Mouse (Mus musculus): ENCODE measurements around the gene Smlr1.

Gene Smlr1

DNA sequence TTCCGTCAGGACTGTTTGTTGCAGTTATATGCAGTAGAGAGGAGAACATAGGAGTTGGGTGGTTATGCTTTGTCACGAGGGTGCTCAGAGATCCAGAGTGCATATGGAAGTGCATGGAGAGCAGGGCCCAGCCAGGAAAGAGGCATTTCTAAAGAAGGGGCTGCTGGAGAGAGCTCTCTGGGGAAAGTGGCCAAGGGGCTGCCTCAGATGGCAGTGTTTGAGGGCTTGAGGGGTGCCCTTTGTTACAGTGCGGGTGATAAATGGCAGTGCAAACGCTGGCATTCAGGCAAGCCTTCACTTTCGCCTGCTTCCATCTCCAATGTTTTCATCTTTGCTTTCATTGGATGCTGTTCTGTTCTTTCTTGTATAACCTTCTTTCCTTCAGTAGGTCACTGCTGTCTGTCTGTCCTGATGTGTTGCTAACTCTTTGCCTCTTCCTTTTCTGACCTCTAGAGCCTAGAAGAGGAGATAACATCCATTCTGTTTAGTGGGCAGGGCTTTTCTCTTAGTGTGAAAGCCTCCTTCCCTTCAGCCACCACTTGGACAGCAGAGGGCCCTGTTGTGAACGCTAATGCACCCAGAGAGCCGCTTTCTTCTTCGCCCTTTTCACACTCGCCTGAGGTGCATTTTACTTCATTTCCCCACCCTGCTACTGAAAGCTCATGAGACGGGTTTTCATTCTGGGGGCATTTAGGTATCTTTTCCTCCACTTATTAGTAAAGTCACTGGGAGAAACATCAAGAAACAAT, 36.6 kb downstream of the Smlr1 start:
- no peak for DNase-seq (ENCODE audit: low read depth, low spot score)

DNA sequence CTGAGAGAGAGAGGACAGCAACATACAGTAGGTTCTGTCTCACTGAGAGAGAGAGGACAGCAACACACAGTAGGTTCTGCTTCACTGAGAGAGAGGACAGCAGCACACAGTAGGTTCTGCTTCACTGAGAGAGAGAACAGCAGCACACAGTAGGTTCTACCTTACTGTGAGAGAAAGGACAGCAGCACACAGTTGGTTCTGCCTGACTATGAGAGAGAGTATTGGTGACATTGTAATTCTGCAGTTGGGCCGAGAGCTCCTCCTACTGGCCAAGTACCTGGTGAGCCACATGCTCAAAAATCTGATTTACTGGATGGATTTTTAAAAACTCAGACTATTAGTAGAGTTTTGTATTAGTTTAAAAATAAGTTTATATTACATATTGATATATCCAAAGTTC, 47.6 kb downstream of the Smlr1 start:
- DNase-seq (ENCODE audit: low read depth, low spot score): peak; percentile 9

DNA sequence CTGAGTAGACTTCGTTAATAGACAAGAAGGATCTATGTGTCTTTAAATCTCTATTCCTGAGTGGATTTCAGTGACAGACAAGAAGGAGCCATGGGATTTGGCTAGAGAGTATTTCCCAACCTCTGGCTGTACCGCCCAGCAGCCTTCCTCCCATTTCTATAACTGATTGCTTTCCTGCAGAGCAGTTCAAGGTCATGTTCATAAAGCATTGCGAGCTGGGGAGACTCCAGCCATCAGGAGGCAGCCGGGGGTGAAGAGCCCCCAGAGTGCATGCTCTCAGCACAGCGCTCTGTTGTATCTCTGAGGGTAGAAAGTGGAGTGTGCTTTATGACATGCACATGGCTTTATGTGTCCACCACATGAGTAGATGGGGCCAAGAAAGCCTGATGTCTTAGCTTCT, 53.3 kb downstream of the Smlr1 start:
- no peak for DNase-seq (ENCODE audit: low read depth, low spot score)

DNA sequence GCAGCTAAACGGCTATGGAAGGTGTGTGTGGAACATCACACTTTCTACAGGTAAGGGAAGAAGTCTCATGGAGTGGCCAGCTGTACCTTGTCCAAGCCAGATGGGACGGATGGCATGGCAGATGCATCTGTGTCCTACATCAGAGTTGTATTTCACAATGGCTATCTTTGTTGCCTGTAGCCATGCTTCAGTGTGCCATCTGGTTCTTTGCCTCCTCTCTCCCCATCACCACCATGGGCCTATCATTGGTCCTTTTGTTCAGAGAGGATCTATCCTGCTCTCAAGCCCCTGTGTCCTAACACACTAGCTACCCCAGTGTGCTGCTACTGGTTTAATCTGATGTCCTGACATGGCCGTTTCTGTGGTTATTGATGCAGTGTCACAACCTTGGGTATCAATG, 56.4 kb downstream of the Smlr1 start:
- DNase-seq (ENCODE audit: low read depth, low spot score): no peak

Data from WW6 (cell line).